Mouse (Mus musculus) small intestine, adult 2 months (tissue): ENCODE data around the gene Amy2a5. TPM values are rescaled to one million over a fixed set of nuclear protein-coding genes. Genes with fewer than 3 reads are reported as not detected.
"Not testable (repeated sequence)": the region's sequence is repeated elsewhere in the genome, so short reads cannot be mapped to it uniquely, and the experiment has no call there.

Experiments
- H3K27ac ChIP-seq: fragments of 200-500 bp; 2 replicates; pipeline ENCODE4 v1.5.1; 2012; ENCODE audit warnings: low read depth, low read length, control low read depth, inconsistent platforms; ENCODE audit not compliant: insufficient read depth
- H3K27me3 ChIP-seq: fragments of 200-500 bp; 2 replicates; pipeline ENCODE4 v1.6.1; 2012; ENCODE audit warnings: mild to moderate bottlenecking, moderate library complexity, low read length, inconsistent platforms; ENCODE audit not compliant: control insufficient read depth, insufficient read depth
- H3K36me3 ChIP-seq: fragments of 200-500 bp; 2 replicates; pipeline ENCODE4 v1.6.1; 2012; ENCODE audit warnings: mild to moderate bottlenecking, low read length, control low read depth, inconsistent platforms; ENCODE audit not compliant: control insufficient read depth, insufficient read depth
- H3K4me1 ChIP-seq: fragments of 200-500 bp; 2 replicates; pipeline ENCODE4 v1.6.1; 2012; ENCODE audit warnings: low read length, inconsistent platforms, mixed read lengths; ENCODE audit not compliant: control insufficient read depth, insufficient read depth, insufficient read length
- H3K4me3 ChIP-seq: fragments of 200-500 bp; 2 replicates; pipeline ENCODE4 v1.5.1; 2012; ENCODE audit warnings: low read depth, mild to moderate bottlenecking, control low read depth, inconsistent platforms, low read length, moderate library complexity
- CTCF ChIP-seq: fragments of 200-500 bp; IDR thresholded peaks from 2 replicates; pipeline ENCODE4 v1.5.1; 2012; ENCODE audit warnings: low read depth, mild to moderate bottlenecking, control low read depth, inconsistent platforms, low read length, moderate library complexity, mixed read lengths; ENCODE audit not compliant: insufficient replicate concordance, insufficient read length; ENCODE audit errors: extremely low read depth
- POLR2A ChIP-seq: fragments of 200-500 bp; IDR thresholded peaks from 2 replicates; pipeline ENCODE4 v1.6.1; 2012; ENCODE audit warnings: low read depth, mild to moderate bottlenecking, control low read depth, inconsistent platforms, low read length, moderate library complexity
- WGBS: fragments of 180-500 bp; shearing (Covaris S2); methylation state at CpG from one replicate; pipeline ENCODE4 v1.1.7; 2018; 5-methylcytosine and 5-hydroxymethylcytosine counted together
- polyA plus RNA-seq: library from polyadenylated mRNA; depleted of rRNA; stranded (reverse); fragments of >200 nt; gene quantifications from 2 replicates; pipeline ENCODE4 v1.2.3, GENCODE M21; 2012; rRNA removed

Gene Amy2a5
- polyA plus RNA-seq, result 233 TPM in 1 of 2 replicates, not detected in the other

- H3K27ac ChIP-seq, result not testable (repeated sequence)
- WGBS, result no CpG with 5 or more reads among the region's 4 CpGs
Measured at GRCm38 (mm10) chr3:113258737-113259136, at the start of gene Amy2a5. Amy2a5 (minus strand) TSS chr3:113258837.

DNA sequence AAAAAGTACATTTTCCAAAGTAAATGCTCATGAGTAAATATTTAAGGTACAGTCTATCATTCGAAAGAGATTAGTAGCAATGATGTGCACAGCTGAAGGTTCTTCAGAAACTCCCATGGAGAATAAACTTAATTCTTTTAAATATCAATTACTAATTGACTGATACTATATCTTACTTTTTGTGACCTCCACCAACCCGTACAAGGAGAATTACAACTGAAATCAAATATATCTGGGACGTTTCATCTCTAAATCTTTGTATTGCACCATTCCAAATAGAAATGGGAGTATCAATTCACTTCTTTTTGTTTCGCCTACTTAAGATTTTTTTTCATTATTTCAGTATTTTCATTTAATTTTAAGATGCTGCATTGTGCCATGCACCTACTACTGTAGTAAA, 32.7 kb upstream of the Amy2a5 start, which contains the start of gene Amy2a4:
TSS of gene Amy2a4 (minus strand) at position 101 of the 400 bp plus-strand sequence.
- WGBS, result no CpG with 5 or more reads among the region's 4 CpGs
- H3K4me1 ChIP-seq, H3K27ac ChIP-seq, H3K4me3 ChIP-seq, H3K27me3 ChIP-seq, H3K36me3 ChIP-seq: not testable (repeated sequence)

More at GRCm38 (mm10) chr3:113258737-113259136, at the start of gene Amy2a5:
- H3K27me3 ChIP-seq, H3K36me3 ChIP-seq, H3K4me3 ChIP-seq, H3K4me1 ChIP-seq: not testable (repeated sequence)

DNA sequence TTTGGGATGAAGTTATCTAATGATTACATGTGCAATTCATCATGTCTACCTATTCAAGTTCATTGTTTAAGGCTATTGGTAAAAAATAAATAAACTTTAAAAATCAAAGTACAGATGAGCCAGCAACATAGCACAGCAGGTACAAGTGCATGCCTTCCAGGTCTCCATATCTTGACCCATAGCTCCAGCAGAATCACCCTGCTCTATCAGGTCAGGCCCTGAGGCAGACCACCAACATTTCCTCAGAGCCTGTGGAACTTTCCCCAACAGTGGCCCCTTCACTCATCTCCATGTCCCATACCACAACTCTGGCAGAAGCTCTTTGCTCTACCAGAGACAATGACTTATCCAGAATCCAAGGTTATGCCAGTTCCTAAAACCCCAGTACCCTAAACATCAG, 21.6 kb upstream of the Amy2a5 start:
- H3K27ac ChIP-seq, H3K4me3 ChIP-seq, H3K36me3 ChIP-seq, H3K4me1 ChIP-seq, H3K27me3 ChIP-seq: not testable (repeated sequence)

DNA sequence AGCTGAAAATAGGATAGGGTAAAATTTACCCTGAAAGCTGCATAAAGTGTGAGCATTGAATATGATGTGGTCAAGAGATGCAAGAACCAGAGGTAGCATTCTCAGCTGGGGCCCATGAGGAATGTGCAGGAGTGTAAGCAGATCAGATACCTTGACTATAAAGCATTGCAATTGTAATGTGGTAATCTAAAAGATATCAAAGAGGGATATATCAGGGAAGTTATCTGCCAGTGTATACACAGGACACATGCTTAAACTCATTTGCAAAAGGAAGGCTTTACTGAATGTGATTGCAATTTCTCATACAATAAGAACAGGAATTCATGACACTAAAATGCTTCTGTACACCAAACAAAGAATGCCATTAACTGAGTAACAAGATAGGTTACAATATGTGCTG, 20.9 kb upstream of the Amy2a5 start:
- H3K4me1 ChIP-seq, H3K27me3 ChIP-seq, H3K36me3 ChIP-seq, H3K27ac ChIP-seq, H3K4me3 ChIP-seq: not testable (repeated sequence)

DNA sequence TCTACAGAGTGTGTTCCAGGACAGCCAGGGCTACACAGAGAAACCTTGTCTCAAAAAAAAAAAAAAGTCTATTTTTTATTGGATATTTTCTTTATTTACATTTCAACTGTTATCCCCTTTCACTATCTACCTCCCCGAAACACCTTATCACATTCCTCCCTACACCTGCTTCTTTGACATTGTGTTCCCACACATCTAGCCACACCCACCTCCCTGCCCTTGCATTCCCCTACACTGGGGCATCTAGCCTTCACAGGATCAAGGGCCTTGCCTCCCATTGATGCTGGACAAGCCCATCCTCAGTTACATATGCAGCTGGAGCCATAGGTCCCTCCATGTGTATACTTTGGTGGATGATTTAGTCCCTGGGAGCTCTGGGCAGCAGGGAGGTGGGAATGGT, 31.5 kb downstream of the Amy2a5 start:
- H3K36me3 ChIP-seq, result no peaks in the 10 kb centered on the region
- 53% methylated on average over 1 of the region's 1 CpGs for WGBS
- no peaks in the 10 kb centered on the region for H3K27me3 ChIP-seq
- no peaks in the 10 kb centered on the region for H3K4me1 ChIP-seq
- H3K4me3 ChIP-seq, result no peak overlapping the region
- no peak for TF ChIP-seq POLR2A
- no peak for TF ChIP-seq CTCF
- no peak overlapping the region for H3K27ac ChIP-seq

Other genes with a start within 250 kb of the Amy2a5 start
- 0.81 and 252 TPM in 2 replicates for gene Amy2a4, start 32.6 kb upstream of the Amy2a5 start, polyA plus RNA-seq
- gene Amy2a3, start 65.2 kb upstream of the Amy2a5 start, polyA plus RNA-seq, result 0.81 and 252 TPM in 2 replicates
- gene Amy2a2, start 97.8 kb upstream of the Amy2a5 start, polyA plus RNA-seq, result 0.81 and 252 TPM in 2 replicates